In the genomic region with DNA sequence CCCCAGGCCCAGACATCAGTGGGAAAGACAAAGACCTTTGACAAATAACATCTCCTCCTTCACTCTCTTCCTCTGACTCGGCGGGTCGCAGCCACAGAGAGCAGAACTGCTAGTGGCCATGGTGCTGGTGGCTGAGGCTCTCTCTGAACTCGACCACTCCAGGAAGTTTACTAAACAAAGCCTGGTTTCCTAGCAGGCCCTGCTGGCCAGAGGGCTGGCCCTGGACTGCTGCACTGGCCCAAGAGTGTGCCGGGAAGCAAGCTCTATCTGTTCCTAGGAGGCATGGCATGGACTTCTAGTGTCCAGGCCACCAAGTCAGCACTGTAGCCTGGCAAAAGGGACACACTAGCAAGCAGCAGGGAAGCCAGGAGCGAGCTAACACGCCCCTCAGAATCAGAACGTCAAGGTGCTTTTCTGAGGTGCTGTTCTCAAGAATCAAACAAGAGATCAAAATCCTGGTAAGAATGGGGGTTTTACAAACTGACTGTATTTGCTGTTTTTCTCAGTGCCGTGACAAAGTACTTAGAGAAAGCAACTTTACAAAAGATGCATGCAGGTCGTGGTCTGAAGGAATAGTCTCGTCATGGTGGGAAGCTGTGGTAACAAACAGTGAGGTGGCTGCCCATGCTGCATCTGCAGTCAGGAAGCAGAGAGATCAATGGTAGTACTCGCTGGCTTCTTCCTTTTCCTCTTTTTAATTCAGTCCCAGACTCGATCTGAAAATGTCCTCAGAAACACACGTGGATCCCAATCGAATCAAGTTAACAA, we compare ENCODE assay signal across 17 mouse cellular contexts. TPM values are rescaled to one million over a fixed set of nuclear protein-coding genes. Genes with fewer than 3 reads are reported as not detected.
DNase-seq lines count a peak whose midpoint lies in the region; ATAC-seq and TF ChIP-seq lines count a peak whose summit lies in the region.
"Had no signal": no experiment of that assay in that cellular context is flagged by ENCODE, and none has a peak within 500 bp of the region (broad histone marks: within the 10 kb centered on the region; RNA-seq: fewer than 3 reads in every experiment).

No protein-coding gene starts in this region.

- no peak overlapping the region for H3K4me2 ChIP-seq in liver, embryonic 15.5 days
- no peak overlapping the region for H3K4me2 ChIP-seq in liver, embryonic 11.5 days

- H3K9me3 ChIP-seq in liver, embryonic 15.5 days (replicated peaks), result no peaks in the 10 kb centered on the region
- no peaks in the 10 kb centered on the region for H3K9me3 ChIP-seq in liver, embryonic 11.5 days (ENCODE audit: control insufficient read depth, low read length)

- H3K36me3 ChIP-seq in liver, embryonic 15.5 days (replicated peaks), result peaks cover 37% of the 10 kb centered on the region
- H3K36me3 ChIP-seq in liver, embryonic 11.5 days (ENCODE audit: control insufficient read depth, insufficient read depth, low read length), result no peaks in the 10 kb centered on the region

- intact Hi-C loops in gastrocnemius, adult 2 months (cut with DNase I), result no loop called here

- DNase-seq in gastrocnemius, adult 2 months, result peak; percentile 63
- no peak for DNase-seq in gastrocnemius, postnatal 25 days
- no peak for DNase-seq in liver, embryonic 11.5 days (ENCODE audit: low spot score)
- no peak for DNase-seq in cerebellum, adult 11 months
- DNase-seq: adrenal gland, postnatal 10 days; cerebellum, adult 9-10 months; embryo, embryonic 11 days; forebrain, postnatal 0 days; midbrain, embryonic 14.5 days; right cerebral cortex, postnatal 14 days had no signal

- 48% methylated on average over 15 of the region's 15 CpGs for WGBS in liver, embryonic 15.5 days (ENCODE audit: insufficient replicate concordance)
- WGBS in liver, embryonic 11.5 days, result 61% methylated on average over 15 of the region's 15 CpGs

- peaks cover 10% of the 10 kb centered on the region for H3K4me1 ChIP-seq in liver, embryonic 15.5 days (replicated peaks)
- H3K4me1 ChIP-seq in liver, embryonic 11.5 days (replicated peaks; ENCODE audit: control insufficient read depth, insufficient read depth, low read length), result no peaks in the 10 kb centered on the region

- H3K9ac ChIP-seq in liver, embryonic 15.5 days, result no peak overlapping the region
- H3K9ac ChIP-seq in liver, embryonic 11.5 days (ENCODE audit: low read depth, low read length), result no peak overlapping the region
- H3K9ac ChIP-seq: forebrain, postnatal 0 days had no signal

- ATAC-seq in liver, embryonic 15.5 days (ENCODE audit: insufficient read depth), result no peak
- ATAC-seq in liver, embryonic 11.5 days (replicated peaks; ENCODE audit: low FRiP score), result no peak
- ATAC-seq in granulocyte monocyte progenitor cell, adult 5-6 weeks (replicated peaks; ENCODE audit: poor library complexity, severe bottlenecking), result peak; percentile 72
- ATAC-seq in megakaryocyte progenitor cell, adult 5-6 weeks (replicated peaks; ENCODE audit: poor library complexity), result peak; percentile 64
- no peak for ATAC-seq in erythroblast, adult 5-6 weeks (replicated peaks; ENCODE audit: low FRiP score, poor library complexity, severe bottlenecking)
- ATAC-seq: forebrain, postnatal 0 days; intestine, embryonic 16.5 days had no signal

- peak overlapping the region; percentile 86 for H3K27ac ChIP-seq in gastrocnemius, adult 2 months
- 0 out of 2 replicates have a peak overlapping the region, but pooled peaks have one; percentile 24 for H3K27ac ChIP-seq in liver, embryonic 15.5 days (replicated peaks)
- H3K27ac ChIP-seq in liver, embryonic 11.5 days (ENCODE audit: low read depth, low read length), result no peak overlapping the region
- H3K27ac ChIP-seq: kidney, postnatal 0 days; macrophage had no signal

- no peaks in the 10 kb centered on the region for H3K27me3 ChIP-seq in liver, embryonic 15.5 days
- H3K27me3 ChIP-seq in liver, embryonic 11.5 days (replicated peaks; ENCODE audit: control insufficient read depth, insufficient read depth, low read length), result no peaks in the 10 kb centered on the region

- TF ChIP-seq CTCF in gastrocnemius, adult 2 months (IDR thresholded peaks at IDR 0.05), result no peak

- peak overlapping the region; percentile 24 for H3K4me3 ChIP-seq in gastrocnemius, adult 2 months
- no peak overlapping the region for H3K4me3 ChIP-seq in liver, embryonic 15.5 days (replicated peaks)
- no peak overlapping the region for H3K4me3 ChIP-seq in liver, embryonic 11.5 days (ENCODE audit: low read depth, low read length)

RNA-seq across cellular contexts. Expression of a gene that starts 50.7 kb away (rescaled TPM):
- total RNA-seq in gastrocnemius, adult 2 months (2021), result 10 to 100 TPM; 28.4 to 34.7 TPM
- total RNA-seq in gastrocnemius, postnatal 25 days (2021), result 10 to 100 TPM; 25.1 to 32.3 TPM
- 5.5 TPM in 2 replicates for polyA plus RNA-seq in liver, embryonic 15.5 days (2015; fragmentation: Nextera tagmentation; extraction: Ambion mirVana)
- 11.8 and 13.3 TPM in 2 replicates for polyA plus RNA-seq in liver, embryonic 11.5 days (2014; fragmentation: Nextera tagmentation; extraction: Ambion mirVana)
- total RNA-seq in granulocyte monocyte progenitor cell, adult 5-6 weeks (2014; fragmentation: Nextera tagmentation), result 70.3 and 72.3 TPM in 2 replicates
- total RNA-seq in granulocyte monocyte progenitor cell, adult 5-6 weeks (2017), result 77.0 and 92.0 TPM in 2 replicates
- total RNA-seq in megakaryocyte progenitor cell, adult 5-6 weeks (2015), result 29.2 and 42.9 TPM in 2 replicates
- 78.9 and 97.7 TPM in 2 replicates for total RNA-seq in megakaryocyte progenitor cell, adult 5-6 weeks (2017)
- total RNA-seq in erythroblast, adult 5-6 weeks (2015; ENCODE audit: low replicate concordance), result 56.1 and 68.1 TPM in 2 replicates
- 180 TPM in 2 replicates for total RNA-seq in erythroblast, adult 5-6 weeks (2017; ENCODE audit: low replicate concordance)

Comparison
In these comparisons a context has a peak if more than half of its experiments do, and no peak if none do; other contexts are left out.
1. ATAC-seq: peak in granulocyte monocyte progenitor cell, adult 5-6 weeks (single experiment) and megakaryocyte progenitor cell, adult 5-6 weeks (single experiment); none in liver, embryonic 15.5 days (single experiment), liver, embryonic 11.5 days (single experiment) and erythroblast, adult 5-6 weeks (single experiment).